Mouse (Mus musculus): ENCODE measurements around the gene Yeats2.

DNA sequence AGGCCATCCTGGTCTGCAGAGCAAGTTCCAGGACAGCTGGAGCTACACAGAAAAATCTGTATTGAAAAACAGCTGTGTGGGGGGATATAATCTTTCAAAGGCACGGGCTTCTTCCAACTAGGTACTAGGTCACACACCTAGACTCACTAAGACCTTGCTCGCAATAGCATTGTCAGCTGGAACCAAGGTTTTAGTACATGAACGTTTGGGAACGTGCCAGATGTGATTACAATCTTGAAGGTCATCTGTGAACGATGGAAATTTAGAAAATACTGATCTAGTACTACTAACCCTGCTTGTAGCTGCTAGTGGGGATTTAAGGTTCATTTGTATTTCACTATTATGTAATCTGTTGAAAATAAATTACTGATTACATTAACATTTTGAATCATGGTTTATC lies 11.1 kb downstream of the Yeats2 start:
- TF ChIP-seq POLR2A (IDR thresholded peaks at IDR 0.05; ENCODE audit: insufficient read length, low read depth) (no peak), CEBPB (IDR thresholded peaks at IDR 0.05; ENCODE audit: insufficient read depth, poor library complexity, severe bottlenecking) (no peak), POLR2AphosphoS2 (IDR thresholded peaks at IDR 0.05; ENCODE audit: insufficient read length, low read depth) (no peak), E2F4 (IDR thresholded peaks at IDR 0.05; ENCODE audit: insufficient read depth) (no peak), MAX (IDR thresholded peaks at IDR 0.05; ENCODE audit: low read depth) (no peak), SRF (IDR thresholded peaks at IDR 0.05; ENCODE audit: control insufficient read depth, insufficient read length, low read depth) (no peak), MYOG (IDR thresholded peaks at IDR 0.05; ENCODE audit: control insufficient read depth in 1 of 3, insufficient read depth in 1 of 3, insufficient read length in 2 of 3, low read depth in 2 of 3) (no peak), USF1 (IDR thresholded peaks at IDR 0.05; ENCODE audit: low read depth) (no peak)
